Mouse (Mus musculus): ENCODE data around the gene Wap. TPM values are rescaled to one million over a fixed set of nuclear protein-coding genes. Genes with fewer than 3 reads are reported as not detected.

The Wap gene
- total and polyA plus RNA-seq, 3 experiments = not detected

DNA sequence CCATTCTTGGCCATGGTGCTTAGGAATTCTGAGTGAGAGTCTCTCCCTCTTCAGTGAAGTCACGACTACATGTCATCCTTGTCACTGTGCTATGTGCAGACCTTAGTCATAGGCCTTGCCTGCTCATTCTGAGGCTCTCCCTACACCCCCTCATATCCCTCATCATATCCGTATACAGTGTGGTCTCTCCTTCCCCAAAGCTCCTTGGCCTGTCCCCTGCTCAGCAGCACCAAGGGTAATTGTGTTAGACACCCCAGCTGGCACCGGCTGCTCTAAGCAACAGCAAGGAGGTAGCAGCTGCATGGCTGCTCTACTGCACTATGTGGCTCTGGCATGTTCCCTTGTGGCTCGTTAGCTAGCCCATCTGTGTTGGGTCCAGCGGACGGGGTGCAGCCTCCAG is 6.1 kb upstream of the Wap start:
- Histone ChIP-seq H3K9me3 (replicated peaks; ENCODE audit: low read length) (no peaks in the 10 kb centered on the region), H3K4me2 (ENCODE audit: insufficient read depth, low read depth, poor library complexity, severe bottlenecking) (no peak overlapping the region), H3K27ac (ENCODE audit: insufficient read depth, low read depth) (no peak overlapping the region), H3K79me2 (replicated peaks; ENCODE audit: control insufficient read depth, extremely low read depth, insufficient read depth, poor library complexity, severe bottlenecking) (no peaks in the 10 kb centered on the region), H3K36me3 (replicated peaks in 1 of 2; ENCODE audit: control insufficient read depth in 1 of 2, insufficient read depth in 1 of 2, low read length in 1 of 2) (no peaks in the 10 kb centered on the region), H3K4me1 (ENCODE audit: control insufficient read depth in 1 of 2, insufficient read depth in 2 of 2) (peaks cover 2 to 7% of the 10 kb centered on the region in 2 experiments), H3K4me3 (replicated peaks in 1 of 3; ENCODE audit: low read depth in 2 of 3, low read length in 2 of 3, poor library complexity in 1 of 3) (no peak overlapping the region), H3K27me3 (replicated peaks) (peaks cover 18% of the 10 kb centered on the region), H3K9ac (ENCODE audit: insufficient read depth, low read depth) (no peak overlapping the region)
- TF ChIP-seq RAD21 (IDR thresholded peaks at IDR 0.05; ENCODE audit: low read depth, low read length) = no peak
- no peak for TF ChIP-seq BHLHE40 (IDR thresholded peaks at IDR 0.05; ENCODE audit: low read depth, low read length)
- TF ChIP-seq SMC3 (IDR thresholded peaks at IDR 0.05; ENCODE audit: low read depth, low read length) = no peak
- no peak for TF ChIP-seq KAT2A (IDR thresholded peaks at IDR 0.05; ENCODE audit: insufficient replicate concordance, low read length)
- no peak for TF ChIP-seq JUN (IDR thresholded peaks at IDR 0.05; ENCODE audit: insufficient read depth, low read depth, low read length)
- no peak for TF ChIP-seq GABPA (IDR thresholded peaks at IDR 0.05; ENCODE audit: insufficient replicate concordance, low read depth, low read length)
- TF ChIP-seq E2F4 (IDR thresholded peaks at IDR 0.05; ENCODE audit: insufficient replicate concordance, low read depth, low read length) = no peak
- TF ChIP-seq MAFK (IDR thresholded peaks at IDR 0.05; ENCODE audit: insufficient replicate concordance, low read length) = no peak
- no peak for TF ChIP-seq MYC (IDR thresholded peaks at IDR 0.05; ENCODE audit: low read depth, low read length)
- no peak for TF ChIP-seq POLR2AphosphoS2 (IDR thresholded peaks at IDR 0.05; ENCODE audit: low read depth, low read length)
- TF ChIP-seq UBTF (IDR thresholded peaks at IDR 0.05; ENCODE audit: low read depth, low read length) = no peak
- TF ChIP-seq MAX (IDR thresholded peaks at IDR 0.05; ENCODE audit: low read length) = no peak
- no peak for TF ChIP-seq IRF4 (IDR thresholded peaks at IDR 0.05; ENCODE audit: low read depth, low read length)
- no peak for DNase-seq (ENCODE audit: extremely low read depth)
- in situ Hi-C loops (cut with MboI; ENCODE audit: low pct_ligation_motif_present, low pct_unique_long_range_greater_than_20kb, low sequenced_read_pairs) = no loop called here
- dilution Hi-C loops (cut with MboI; ENCODE audit: extremely low pct_ligation_motif_present, extremely low pct_unique_long_range_greater_than_20kb, low sequenced_read_pairs) = no loop called here

DNA sequence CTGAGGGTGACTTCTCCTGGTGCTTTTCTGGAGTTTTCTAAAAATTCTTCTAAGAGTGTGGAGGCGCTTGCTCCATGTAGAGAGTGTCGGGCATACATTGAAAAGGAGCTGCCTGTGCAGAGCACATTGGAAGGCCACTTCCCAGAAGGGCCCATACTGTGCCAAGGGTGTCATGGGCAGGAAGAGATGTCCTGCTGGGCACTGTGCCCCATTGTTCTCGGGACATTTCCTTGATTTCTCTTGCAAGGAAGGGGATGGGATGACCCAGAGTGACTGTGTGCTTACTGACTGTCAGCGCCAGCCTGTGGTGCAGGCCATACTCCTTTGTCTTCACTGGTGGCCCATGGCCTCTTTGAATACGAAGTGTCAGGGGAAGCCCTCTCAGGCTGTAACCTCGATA is 635 bp upstream of the Wap start:
- no peak for DNase-seq (ENCODE audit: extremely low read depth)
- no peak for TF ChIP-seq CHD2 (IDR thresholded peaks at IDR 0.05; ENCODE audit: low read length)
- no peak for TF ChIP-seq UBTF (IDR thresholded peaks at IDR 0.05; ENCODE audit: low read depth, low read length)
- no peak for TF ChIP-seq RAD21 (IDR thresholded peaks at IDR 0.05; ENCODE audit: low read depth, low read length)
- no peak for TF ChIP-seq CTCF (conservative IDR thresholded peaks at IDR 0.05 in 1 of 2, IDR thresholded peaks at IDR 0.05 in 1 of 2; ENCODE audit: low read depth in 2 of 2, low read length in 2 of 2)
- TF ChIP-seq POLR2A (IDR thresholded peaks at IDR 0.05; ENCODE audit: low read depth, low read length) = no peak
- TF ChIP-seq ZMIZ1 (IDR thresholded peaks at IDR 0.05; ENCODE audit: low read depth, low read length) = no peak
- no peak for TF ChIP-seq USF2 (conservative IDR thresholded peaks at IDR 0.05; ENCODE audit: low read depth, low read length)
- no peak for TF ChIP-seq ZNF384 (IDR thresholded peaks at IDR 0.05; ENCODE audit: low read depth, low read length)
- TF ChIP-seq MXI1 (IDR thresholded peaks at IDR 0.05; ENCODE audit: low read depth, low read length) = no peak
- no peak for TF ChIP-seq JUND (conservative IDR thresholded peaks at IDR 0.05; ENCODE audit: low read depth, low read length)
- TF ChIP-seq MAZ (IDR thresholded peaks at IDR 0.05; ENCODE audit: low read depth, low read length) = no peak
- TF ChIP-seq USF1 (IDR thresholded peaks at IDR 0.05; ENCODE audit: low read depth, low read length) = no peak
- no peak for TF ChIP-seq GABPA (IDR thresholded peaks at IDR 0.05; ENCODE audit: insufficient replicate concordance, low read depth, low read length)
- TF ChIP-seq ETS1 (conservative IDR thresholded peaks at IDR 0.05; ENCODE audit: low read depth, low read length) = no peak
- TF ChIP-seq MAX (IDR thresholded peaks at IDR 0.05; ENCODE audit: low read length) = no peak
- TF ChIP-seq E2F4 (IDR thresholded peaks at IDR 0.05; ENCODE audit: insufficient replicate concordance, low read depth, low read length) = no peak
- no peaks in the 10 kb centered on the region for H3K36me3 ChIP-seq (replicated peaks in 1 of 2; ENCODE audit: control insufficient read depth in 1 of 2, insufficient read depth in 1 of 2, low read length in 1 of 2)
- peaks cover 2 to 8% of the 10 kb centered on the region in 2 experiments; a peak in 3 of 4 replicates for H3K4me1 ChIP-seq (ENCODE audit: control insufficient read depth in 1 of 2, insufficient read depth in 2 of 2)
- no peak overlapping the region for H3K4me2 ChIP-seq (ENCODE audit: insufficient read depth, low read depth, poor library complexity, severe bottlenecking)
- no peaks in the 10 kb centered on the region for H3K79me2 ChIP-seq (replicated peaks; ENCODE audit: control insufficient read depth, extremely low read depth, insufficient read depth, poor library complexity, severe bottlenecking)
- H3K9me3 ChIP-seq (replicated peaks; ENCODE audit: low read length) = no peaks in the 10 kb centered on the region
- in situ Hi-C loops (cut with MboI; ENCODE audit: low pct_ligation_motif_present, low pct_unique_long_range_greater_than_20kb, low sequenced_read_pairs) (no loop called here), dilution Hi-C loops (cut with MboI; ENCODE audit: extremely low pct_ligation_motif_present, extremely low pct_unique_long_range_greater_than_20kb, low sequenced_read_pairs) (no loop called here)
- no peak overlapping the region for H3K9ac ChIP-seq (ENCODE audit: insufficient read depth, low read depth)
- H3K4me3 ChIP-seq (replicated peaks in 1 of 3; ENCODE audit: low read depth in 2 of 3, low read length in 2 of 3, poor library complexity in 1 of 3) = no peak overlapping the region
- peaks cover 8% of the 10 kb centered on the region for H3K27me3 ChIP-seq (replicated peaks)
- H3K27ac ChIP-seq (ENCODE audit: insufficient read depth, low read depth) = no peak overlapping the region

Data from CH12.LX (cell line).